9 mouse cellular contexts compared by ENCODE assay signal in genomic region chr9:101017734-101018516, GRCm38 (mm10). TPM values are rescaled to one million over a fixed set of nuclear protein-coding genes. Genes with fewer than 3 reads are reported as not detected.
DNase-seq lines count a peak whose midpoint lies in the region; ATAC-seq and TF ChIP-seq lines count a peak whose summit lies in the region.
"Had no signal": no experiment of that assay in that cellular context is flagged by ENCODE, and none has a peak within 500 bp of the region (broad histone marks: within the 10 kb centered on the region; RNA-seq: fewer than 3 reads in every experiment).

No protein-coding gene starts in this region.

- DNase-seq in CD4-positive, CD25-positive, alpha-beta regulatory T cell, adult 2 months (ENCODE audit: low read depth, low spot score) = peak; percentile 22
- peak; percentile 8 for DNase-seq in liver, adult 2 months (ENCODE audit: extremely low read depth, low read depth, low spot score)
- no peak for DNase-seq in liver, embryonic 14.5 days (ENCODE audit: low read depth in 3 of 3, low spot score in 3 of 3)
- DNase-seq in forebrain, embryonic 11.5 days (ENCODE audit: low spot score) = no peak
- no peak for DNase-seq in cerebellum, adult 11 months

- peaks cover 12% of the 10 kb centered on the region; the same call in 1 of the 2 replicates for H3K36me3 ChIP-seq in liver, adult 2 months (ENCODE audit: control insufficient read depth, insufficient read depth, low read length)
- H3K36me3 ChIP-seq in liver, embryonic 12.5 days = peaks cover 7% of the 10 kb centered on the region
- no peaks in the 10 kb centered on the region for H3K36me3 ChIP-seq in liver, embryonic 14.5 days (replicated peaks; ENCODE audit: control insufficient read depth, insufficient read depth, low read depth)
- no peaks in the 10 kb centered on the region; the same call in 1 of the 2 replicates for H3K36me3 ChIP-seq in forebrain, embryonic 11.5 days (ENCODE audit: control insufficient read depth, insufficient read depth, low read length)

- no peak overlapping the region for H3K4me3 ChIP-seq in liver, adult 2 months (ENCODE audit: insufficient read depth, low read depth, low read length)
- no peak overlapping the region for H3K4me3 ChIP-seq in liver, embryonic 12.5 days
- H3K4me3 ChIP-seq in liver, embryonic 14.5 days (ENCODE audit: insufficient read depth in 1 of 2, low read depth in 2 of 2, low read length in 2 of 2) = no peak overlapping the region
- H3K4me3 ChIP-seq in forebrain, embryonic 11.5 days (ENCODE audit: low read depth, low read length) = no peak overlapping the region
- H3K4me3 ChIP-seq: hindbrain, embryonic 13.5 days had no signal

- peak overlapping the region; percentile 63; the same call in 1 of the 2 replicates for H3K27ac ChIP-seq in liver, adult 2 months (replicated peaks; ENCODE audit: insufficient read depth, low read depth, low read length)
- no peak overlapping the region for H3K27ac ChIP-seq in liver, embryonic 12.5 days
- H3K27ac ChIP-seq in liver, embryonic 14.5 days = no peak overlapping the region
- no peak overlapping the region for H3K27ac ChIP-seq in forebrain, embryonic 11.5 days (ENCODE audit: low read depth, low read length)
- H3K27ac ChIP-seq: hindbrain, embryonic 13.5 days had no signal

- no peak for TF ChIP-seq POLR2A in liver, adult 2 months (IDR thresholded peaks at IDR 0.05; ENCODE audit: extremely low read depth, insufficient read depth, low read length)

- no peak overlapping the region for H3K4me2 ChIP-seq in liver, embryonic 12.5 days
- H3K4me2 ChIP-seq in liver, embryonic 14.5 days (ENCODE audit: low read depth) = no peak overlapping the region
- H3K4me2 ChIP-seq in forebrain, embryonic 11.5 days (ENCODE audit: low read depth, low read length, severe bottlenecking) = no peak overlapping the region
- H3K4me2 ChIP-seq: hindbrain, embryonic 13.5 days had no signal

- TF ChIP-seq EP300 in liver, embryonic 14.5 days (IDR thresholded peaks at IDR 0.05; ENCODE audit: low read depth) = no peak

- no peaks in the 10 kb centered on the region for H3K4me1 ChIP-seq in liver, adult 2 months (ENCODE audit: control insufficient read depth, insufficient read depth, low read length)
- peaks cover 22% of the 10 kb centered on the region for H3K4me1 ChIP-seq in liver, embryonic 12.5 days
- no peaks in the 10 kb centered on the region; a peak in 2 of 4 replicates for H3K4me1 ChIP-seq in liver, embryonic 14.5 days (replicated peaks; ENCODE audit: control insufficient read depth in 2 of 2, insufficient read depth in 2 of 2, low read length in 1 of 2)
- H3K4me1 ChIP-seq in forebrain, embryonic 11.5 days (replicated peaks; ENCODE audit: control insufficient read depth, insufficient read depth, low read length) = no peaks in the 10 kb centered on the region

- ATAC-seq in CD4-positive, CD25-positive, alpha-beta regulatory T cell, adult 4 months = no peak
- ATAC-seq in liver, embryonic 12.5 days = no peak
- ATAC-seq in granulocyte monocyte progenitor cell, adult 5-6 weeks (replicated peaks; ENCODE audit: poor library complexity, severe bottlenecking) = 0 out of 2 replicates have a peak, but pooled peaks have one; percentile 22
- ATAC-seq in liver, embryonic 14.5 days (ENCODE audit: insufficient read depth) = no peak
- ATAC-seq in forebrain, embryonic 11.5 days (replicated peaks; ENCODE audit: low FRiP score) = no peak

- H3K27me3 ChIP-seq in liver, adult 2 months (ENCODE audit: control insufficient read depth, insufficient read depth, low read length) = no peaks in the 10 kb centered on the region
- H3K27me3 ChIP-seq in liver, embryonic 12.5 days (replicated peaks) = no peaks in the 10 kb centered on the region
- no peaks in the 10 kb centered on the region for H3K27me3 ChIP-seq in liver, embryonic 14.5 days (ENCODE audit: control insufficient read depth, insufficient read depth, low read length)
- no peaks in the 10 kb centered on the region for H3K27me3 ChIP-seq in forebrain, embryonic 11.5 days (ENCODE audit: control insufficient read depth, insufficient read depth, low read length)
- H3K27me3 ChIP-seq: hindbrain, embryonic 13.5 days had no signal

- no peak overlapping the region for H3K9ac ChIP-seq in liver, adult 2 months (ENCODE audit: low read depth, low read length)
- H3K9ac ChIP-seq in liver, embryonic 12.5 days = no peak overlapping the region
- no peak overlapping the region for H3K9ac ChIP-seq in liver, embryonic 14.5 days (replicated peaks)
- H3K9ac ChIP-seq in forebrain, embryonic 11.5 days (ENCODE audit: low read length) = no peak overlapping the region
- H3K9ac ChIP-seq: hindbrain, embryonic 13.5 days had no signal

- 75% methylated on average over 15 of the region's 15 CpGs for WGBS in liver, adult 2 months
- 51% methylated on average over 15 of the region's 15 CpGs for WGBS in liver, embryonic 12.5 days (ENCODE audit: insufficient replicate concordance)
- 45% methylated on average over 15 of the region's 15 CpGs for WGBS in liver, embryonic 14.5 days (ENCODE audit: insufficient replicate concordance)
- 89% methylated on average over 15 of the region's 15 CpGs for WGBS in forebrain, embryonic 11.5 days

- H3K9me3 ChIP-seq in liver, embryonic 12.5 days (replicated peaks) = no peaks in the 10 kb centered on the region
- H3K9me3 ChIP-seq in liver, embryonic 14.5 days (ENCODE audit: control insufficient read depth, low read length) = no peaks in the 10 kb centered on the region
- H3K9me3 ChIP-seq in forebrain, embryonic 11.5 days (ENCODE audit: control insufficient read depth, low read length) = no peaks in the 10 kb centered on the region

- no peak for TF ChIP-seq CTCF in liver, adult 2 months (IDR thresholded peaks at IDR 0.05; ENCODE audit: low read depth, low read length)
- TF ChIP-seq CTCF in liver, embryonic 14.5 days (IDR thresholded peaks at IDR 0.05; ENCODE audit: low read depth) = 0 out of 2 replicates have a peak, but pooled peaks have one; percentile 8

- peaks cover 5% of the 10 kb centered on the region; the same call in 1 of the 2 replicates for H3K79me2 ChIP-seq in liver, adult 2 months (ENCODE audit: control insufficient read depth, insufficient read depth, low read length)

RNA-seq across cellular contexts. Expression of gene Pccb, which starts 16.8 kb away (rescaled TPM):
- 10 to 100 TPM in 1 of 2 experiments, 1 to 10 TPM in 1; 9.7 to 12.9 TPM for polyA plus RNA-seq in CD4-positive, CD25-positive, alpha-beta regulatory T cell, adult 4 months (2017; shearing (Covaris generic))
- 118 and 119 TPM in 2 replicates for total RNA-seq in liver, adult 2 months (2014; rRNA removed)
- 185 and 192 TPM in 2 replicates for polyA plus RNA-seq in liver, adult 2 months (2012; rRNA removed)
- 6.7 and 7.2 TPM in 2 replicates for polyA plus RNA-seq in liver, embryonic 12.5 days (2016; fragmentation: Nextera tagmentation; extraction: Ambion mirVana)
- total RNA-seq in granulocyte monocyte progenitor cell, adult 5-6 weeks (2014; fragmentation: Nextera tagmentation) = 17.9 and 18.7 TPM in 2 replicates
- total RNA-seq in granulocyte monocyte progenitor cell, adult 5-6 weeks (2017) = 15.6 and 21.4 TPM in 2 replicates
- 12.8 and 15.7 TPM in 2 replicates for polyA plus RNA-seq in liver, embryonic 14.5 days (2012; rRNA removed)
- polyA plus RNA-seq in liver, embryonic 14.5 days (2014; fragmentation: Nextera tagmentation; extraction: Ambion mirVana) = 6.4 and 7.8 TPM in 2 replicates
- polyA plus RNA-seq in forebrain, embryonic 11.5 days (2014; fragmentation: Nextera tagmentation; extraction: Ambion mirVana) = 14.4 and 16.3 TPM in 2 replicates

RNA-seq across cellular contexts. Expression of gene Msl2, which starts 56.0 kb away (rescaled TPM):
- 10 to 100 TPM in 1 of 2 experiments, 1 to 10 TPM in 1; 8.2 to 12.9 TPM for polyA plus RNA-seq in CD4-positive, CD25-positive, alpha-beta regulatory T cell, adult 4 months (2017; shearing (Covaris generic))
- 13.6 and 19.1 TPM in 2 replicates for total RNA-seq in liver, adult 2 months (2014; rRNA removed)
- polyA plus RNA-seq in liver, adult 2 months (2012; rRNA removed) = 9.6 and 9.7 TPM in 2 replicates
- 6.2 TPM in 2 replicates for polyA plus RNA-seq in liver, embryonic 12.5 days (2016; fragmentation: Nextera tagmentation; extraction: Ambion mirVana)
- 55.3 and 55.8 TPM in 2 replicates for total RNA-seq in granulocyte monocyte progenitor cell, adult 5-6 weeks (2014; fragmentation: Nextera tagmentation)
- total RNA-seq in granulocyte monocyte progenitor cell, adult 5-6 weeks (2017) = 38.0 and 47.4 TPM in 2 replicates
- 8.2 and 9.4 TPM in 2 replicates for polyA plus RNA-seq in liver, embryonic 14.5 days (2012; rRNA removed)
- polyA plus RNA-seq in liver, embryonic 14.5 days (2014; fragmentation: Nextera tagmentation; extraction: Ambion mirVana) = 2.3 and 2.5 TPM in 2 replicates
- 5.6 and 6.2 TPM in 2 replicates for polyA plus RNA-seq in forebrain, embryonic 11.5 days (2014; fragmentation: Nextera tagmentation; extraction: Ambion mirVana)

Comparison
In these comparisons a context has a peak if more than half of its experiments do, and no peak if none do; other contexts are left out.
1. DNase-seq: peak in CD4-positive, CD25-positive, alpha-beta regulatory T cell, adult 2 months (single experiment) and liver, adult 2 months (single experiment); none in liver, embryonic 14.5 days (0 of 3), forebrain, embryonic 11.5 days (single experiment) and cerebellum, adult 11 months (single experiment).
2. RNA of gene Pccb, which starts 16.8 kb away (polyA plus RNA-seq): 185 to 192 TPM in liver, adult 2 months; 6.4 to 15.7 TPM in liver, embryonic 14.5 days, 14.4 to 16.3 TPM in forebrain, embryonic 11.5 days, 9.7 to 12.9 TPM in CD4-positive, CD25-positive, alpha-beta regulatory T cell, adult 4 months and 6.7 to 7.2 TPM in liver, embryonic 12.5 days; every median in the first group is over 10 times any median in the second.